Mouse (Mus musculus) stomach, embryonic 15.5 days (tissue): Measurements from ENCODE around the gene Gins3. TPM values are rescaled to one million over a fixed set of nuclear protein-coding genes. Genes with fewer than 3 reads are reported as not detected.
"Not testable (repeated sequence)": the region's sequence is repeated elsewhere in the genome, so short reads cannot be mapped to it uniquely, and the experiment has no call there.

ENCODE experiments used
- ATAC-seq: fragments of 200-750 bp; cut with Nextera tagmentation; 2 replicates; pipeline ENCODE4 v1.8.0; 2017; ENCODE audit warnings: low read depth, moderate number of reproducible peaks, moderate TSS enrichment; ENCODE audit not compliant: insufficient read depth, low FRiP score
- H3K27ac ChIP-seq: fragments of 300-500 bp; sonication (generic); 2 replicates; pipeline ENCODE4 v1.5.1; 2015; ENCODE audit warnings: mild to moderate bottlenecking, inconsistent platforms
- H3K27me3 ChIP-seq: fragments of 300-500 bp; sonication (generic); replicated peaks from 2 replicates; pipeline ENCODE4 v1.6.1; 2015; ENCODE audit warnings: inconsistent platforms
- H3K36me3 ChIP-seq: fragments of 300-500 bp; sonication (generic); 2 replicates; pipeline ENCODE4 v1.6.1; 2015; ENCODE audit warnings: inconsistent platforms
- H3K4me1 ChIP-seq: fragments of 300-500 bp; sonication (generic); 2 replicates; pipeline ENCODE4 v1.6.1; 2015; ENCODE audit warnings: inconsistent platforms
- H3K4me2 ChIP-seq: fragments of 300-500 bp; sonication (generic); 2 replicates; pipeline ENCODE4 v1.6.1; 2015; ENCODE audit warnings: mild to moderate bottlenecking, inconsistent platforms
- H3K4me3 ChIP-seq: fragments of 300-500 bp; sonication (generic); replicated peaks from 2 replicates; pipeline ENCODE4 v1.5.1; 2015; ENCODE audit warnings: inconsistent platforms
- H3K9ac ChIP-seq: fragments of 300-500 bp; sonication (generic); 2 replicates; pipeline ENCODE4 v1.6.1; 2015; ENCODE audit warnings: inconsistent platforms
- H3K9me3 ChIP-seq: fragments of 300-500 bp; sonication (generic); 2 replicates; pipeline ENCODE4 v1.6.1; 2016; ENCODE audit warnings: inconsistent platforms
- WGBS: fragments of 180-500 bp; shearing (Covaris S2); methylation state at CpG from one replicate; pipeline ENCODE4 v1.1.7; 2015; 5-methylcytosine and 5-hydroxymethylcytosine counted together
- polyA plus RNA-seq: library from polyadenylated mRNA; unstranded; fragments of >200 nt; fragmentation: Nextera tagmentation; extraction: Ambion mirVana; gene quantifications from 2 replicates; pipeline ENCODE4 v1.2.1, GENCODE M21; 2015

Gins3 gene
- polyA plus RNA-seq = 16.4 and 17.7 TPM in 2 replicates

DNA sequence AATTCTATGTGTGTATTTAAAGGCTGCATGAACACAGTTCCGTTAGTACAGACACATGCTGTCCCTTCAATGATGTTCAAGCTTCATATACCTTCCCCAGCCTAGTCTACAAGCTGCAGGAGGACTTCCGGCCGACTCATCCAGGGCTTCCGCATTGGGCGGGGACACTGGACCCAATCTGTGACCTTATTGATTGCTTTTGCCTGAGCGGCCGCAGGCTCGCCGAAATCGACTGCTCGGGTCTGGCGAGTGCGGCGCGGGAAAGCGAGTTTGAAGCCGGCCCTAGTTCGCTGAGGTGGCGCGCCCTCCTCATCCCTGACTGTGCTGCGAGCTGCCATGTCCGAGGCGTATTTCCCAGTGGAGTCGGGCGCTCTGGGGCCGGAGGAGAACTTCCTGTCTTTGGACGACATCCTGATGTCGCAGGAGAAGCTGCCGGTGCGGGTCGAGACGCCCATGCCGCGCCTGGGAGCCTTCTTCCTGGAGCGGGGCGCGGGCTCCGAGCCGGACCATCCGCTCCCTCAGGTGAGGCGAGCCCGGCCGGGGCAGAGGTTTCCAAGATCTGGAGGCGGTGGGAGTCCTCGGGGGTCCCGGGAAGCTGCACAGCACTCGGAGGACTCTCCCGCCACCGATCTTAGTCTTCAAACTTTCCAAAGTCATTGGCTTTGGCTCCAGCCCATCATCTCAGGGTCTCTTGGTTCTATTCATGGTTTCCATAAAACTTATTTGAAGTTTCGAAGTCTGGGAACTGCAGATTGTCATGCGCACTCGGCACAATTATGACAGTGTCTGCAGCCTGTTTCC, at the start of gene Gins3:
Gins3 (plus strand) TSS at position 192 of the 801 bp plus-strand sequence.
- Histone ChIP-seq H3K36me3 (no peaks in the 10 kb centered on the region), H3K27me3 (0 out of 2 replicates have a peak, but pooled peaks cover 3% of the 10 kb centered on the region), H3K4me1 (peaks cover 8% of the 10 kb centered on the region; the same call in 1 of the 2 replicates), H3K4me3 (peak within 1 kb of the TSS; percentile 89), H3K9ac (peak within 1 kb of the TSS; percentile 60), H3K4me2 (peak within 1 kb of the TSS; percentile 78), H3K27ac (no peak within 1 kb of the TSS), H3K9me3 (no peaks in the 10 kb centered on the region)
- WGBS = under 1% methylated on average over 52 of the region's 52 CpGs
- ATAC-seq = peak; percentile 93

DNA sequence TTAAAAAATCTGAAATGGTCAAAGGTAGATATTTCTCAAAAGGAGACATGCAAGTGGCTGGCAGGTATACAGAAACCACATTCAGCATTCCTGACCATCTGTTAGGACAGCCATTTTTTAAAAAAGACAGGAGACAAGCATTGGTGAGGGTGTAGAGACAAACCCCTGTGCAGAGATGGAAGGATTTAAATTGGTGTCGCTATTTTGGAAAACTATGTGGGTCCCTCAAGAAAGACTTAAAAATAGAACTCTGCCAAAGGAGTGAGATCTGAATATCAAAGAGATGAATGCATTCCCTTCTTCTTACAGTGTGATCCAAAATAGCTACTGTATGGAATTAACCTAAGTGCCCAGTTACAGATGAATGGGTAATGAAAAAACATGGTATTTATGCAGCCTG, 45.9 kb upstream of the Gins3 start:
- Histone ChIP-seq H3K27me3 (no peaks in the 10 kb centered on the region), H3K9ac (no peak overlapping the region), H3K4me3 (no peak overlapping the region), H3K27ac (no peak overlapping the region), H3K4me1 (no peaks in the 10 kb centered on the region), H3K9me3 (no peaks in the 10 kb centered on the region), H3K36me3 (no peaks in the 10 kb centered on the region), H3K4me2 (no peak overlapping the region)
- 78% methylated on average over 1 of the region's 1 CpGs for WGBS
- ATAC-seq = no peak

DNA sequence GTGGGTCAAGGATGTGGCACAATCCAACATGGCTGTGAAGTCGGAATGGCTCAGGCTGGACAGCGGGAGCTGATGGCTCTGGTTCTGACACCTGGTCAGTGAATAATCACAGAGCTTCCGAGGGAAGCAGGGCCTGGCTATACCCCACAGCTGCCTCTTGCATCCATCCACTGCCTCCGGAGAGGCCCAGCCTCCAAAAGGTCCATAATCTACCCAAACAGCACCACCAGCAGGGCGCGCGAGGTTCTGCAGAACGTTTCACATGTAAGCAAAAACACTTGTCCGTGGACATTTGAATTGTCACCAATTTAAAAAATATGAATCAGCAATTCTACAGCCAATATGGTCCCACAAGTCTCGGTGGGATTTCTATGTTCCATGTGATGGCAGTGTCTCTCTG, 44.0 kb upstream of the Gins3 start:
- Histone ChIP-seq H3K27ac (no peak overlapping the region), H3K4me1 (no peaks in the 10 kb centered on the region), H3K36me3 (no peaks in the 10 kb centered on the region), H3K9me3 (no peaks in the 10 kb centered on the region), H3K4me2 (no peak overlapping the region), H3K27me3 (no peaks in the 10 kb centered on the region), H3K9ac (no peak overlapping the region), H3K4me3 (no peak overlapping the region)
- 62% methylated on average over 10 of the region's 10 CpGs for WGBS
- no peak for ATAC-seq

DNA sequence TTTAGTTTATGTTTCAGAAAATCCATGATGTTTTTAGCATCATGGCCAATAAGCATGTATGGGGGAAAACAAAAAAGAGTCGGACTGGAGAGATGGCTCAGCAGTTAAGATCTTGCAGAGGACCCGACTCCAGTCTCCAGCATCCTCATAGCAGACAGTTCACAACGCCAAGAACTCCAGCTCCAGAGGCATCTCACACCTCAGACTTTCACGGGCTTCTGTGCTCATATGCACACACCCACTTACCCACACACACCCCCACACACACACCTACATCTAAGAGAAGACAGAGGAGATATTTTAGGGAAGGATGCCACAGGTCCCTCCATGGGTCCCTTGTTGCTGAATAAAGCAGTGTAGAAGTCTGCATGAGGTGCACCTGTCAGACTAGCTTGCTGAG, 42.7 kb upstream of the Gins3 start:
- Histone ChIP-seq H3K27me3 (no peaks in the 10 kb centered on the region), H3K4me1 (no peaks in the 10 kb centered on the region), H3K4me3 (no peak overlapping the region), H3K9ac (no peak overlapping the region), H3K9me3 (no peaks in the 10 kb centered on the region), H3K27ac (no peak overlapping the region), H3K4me2 (no peak overlapping the region), H3K36me3 (no peaks in the 10 kb centered on the region)
- WGBS = 76% methylated on average over 4 of the region's 4 CpGs
- ATAC-seq = no peak

DNA sequence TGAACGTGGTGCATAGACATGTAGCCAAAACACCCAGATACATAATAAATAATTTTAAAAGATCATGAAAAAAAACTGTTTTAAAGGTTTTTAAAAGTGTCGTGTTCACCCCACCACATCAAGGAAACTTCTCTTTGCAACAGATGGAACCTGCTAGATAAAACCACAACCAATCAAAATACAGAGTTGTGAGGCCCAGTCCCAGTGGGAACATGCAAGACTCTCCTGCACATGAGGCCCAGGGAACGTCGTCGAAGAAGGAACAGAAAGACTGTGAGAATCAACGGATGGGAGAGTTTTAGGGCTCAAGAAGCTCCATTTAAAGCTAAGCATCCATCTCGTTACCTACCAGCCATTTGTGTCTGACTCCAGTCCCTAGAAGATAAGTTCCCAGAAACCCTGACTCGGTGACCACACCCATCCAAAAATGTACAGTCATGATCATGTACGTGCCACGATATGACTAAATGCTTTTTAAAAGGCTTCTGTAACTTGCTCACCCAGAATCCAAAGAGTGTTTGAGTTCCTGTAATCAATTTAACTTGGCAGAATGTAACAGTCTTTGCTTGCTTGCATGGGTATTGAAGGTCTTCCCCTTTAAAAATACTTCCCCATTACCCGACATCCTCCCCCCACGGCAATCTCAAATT, 41.0 kb upstream of the Gins3 start:
- no peak overlapping the region for H3K27ac ChIP-seq
- H3K9ac ChIP-seq = no peak overlapping the region
- H3K9me3 ChIP-seq = no peaks in the 10 kb centered on the region
- no peaks in the 10 kb centered on the region for H3K27me3 ChIP-seq
- 74% methylated on average over 12 of the region's 12 CpGs for WGBS
- H3K36me3 ChIP-seq = no peaks in the 10 kb centered on the region
- no peak for ATAC-seq
- H3K4me1 ChIP-seq = no peaks in the 10 kb centered on the region
- no peak overlapping the region for H3K4me3 ChIP-seq
- no peak overlapping the region for H3K4me2 ChIP-seq

DNA sequence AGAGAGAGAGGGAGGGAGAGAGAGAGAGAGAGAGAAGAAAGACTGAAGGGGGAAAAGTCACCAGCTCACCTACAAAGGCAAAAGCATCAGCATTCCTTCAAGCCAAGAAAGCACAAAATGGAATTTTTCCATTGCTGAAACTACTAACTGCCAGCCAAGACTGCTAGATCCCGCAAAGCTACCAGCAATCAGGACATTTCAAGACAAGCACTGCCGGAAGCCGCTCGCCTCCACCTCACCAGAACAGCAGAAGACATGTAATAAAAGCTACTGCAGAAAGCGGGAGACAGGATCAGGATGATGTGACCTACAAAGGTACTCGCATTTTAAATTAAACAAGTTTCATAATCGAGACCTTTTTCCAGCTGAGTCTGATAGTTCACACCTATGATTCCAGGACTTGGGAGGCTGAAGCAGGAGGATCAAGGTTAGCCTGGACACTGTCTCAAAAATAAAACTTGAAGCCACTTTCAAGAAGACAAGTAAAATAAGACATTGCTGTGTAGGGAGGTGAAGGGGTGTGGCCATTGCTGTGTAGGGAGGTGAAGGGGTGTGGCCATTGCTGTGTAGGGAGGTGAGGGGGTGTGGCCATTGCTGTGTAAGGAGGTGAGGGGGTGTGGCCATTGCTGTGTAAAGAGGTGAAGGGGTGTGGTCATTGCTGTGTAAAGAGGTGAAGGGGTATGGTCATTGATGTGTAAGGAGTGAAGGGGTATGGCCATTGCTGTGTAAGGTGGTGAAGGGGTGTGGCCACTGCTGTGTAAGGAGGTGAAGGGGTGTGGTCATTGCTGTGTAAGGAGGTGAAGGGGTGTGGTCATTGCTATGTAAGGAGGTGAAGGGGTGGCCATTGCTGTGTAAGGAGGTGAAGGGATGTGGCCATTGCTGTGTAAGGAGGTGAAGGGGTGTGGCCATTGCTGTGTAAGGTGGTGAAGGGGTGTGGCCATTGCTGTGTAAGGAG, 39.5 kb upstream of the Gins3 start:
- Histone ChIP-seq H3K4me1 (no peaks in the 10 kb centered on the region), H3K4me3 (no peak overlapping the region), H3K36me3 (no peaks in the 10 kb centered on the region), H3K9me3 (no peaks in the 10 kb centered on the region), H3K9ac (no peak overlapping the region), H3K4me2 (no peak overlapping the region), H3K27me3 (no peaks in the 10 kb centered on the region), H3K27ac (no peak overlapping the region)
- no peak for ATAC-seq
- 88% methylated on average over 7 of the region's 7 CpGs for WGBS

DNA sequence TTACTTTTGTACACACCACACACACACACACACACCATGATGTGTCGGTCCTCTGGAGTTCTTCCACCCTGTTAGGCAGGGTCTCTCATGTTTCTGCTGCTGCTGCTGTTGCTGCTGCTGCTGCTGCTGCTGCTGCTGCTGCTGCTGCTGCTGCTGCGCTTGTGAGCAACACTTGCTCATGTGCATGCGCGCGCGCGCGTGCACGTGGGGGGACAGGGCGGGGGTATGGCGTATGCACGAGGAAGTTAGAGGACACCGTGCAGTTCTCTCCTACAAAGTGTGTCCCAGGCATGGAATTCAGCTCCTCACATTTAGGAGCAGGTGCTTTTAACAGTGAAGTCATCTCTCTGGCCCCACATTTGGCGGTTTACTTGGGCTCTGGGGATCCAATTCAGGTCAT, 38.1 kb upstream of the Gins3 start:
- 83% methylated on average over 14 of the region's 14 CpGs for WGBS
- Histone ChIP-seq H3K27ac (no peak overlapping the region), H3K9me3 (no peaks in the 10 kb centered on the region), H3K4me3 (no peak overlapping the region), H3K27me3 (no peaks in the 10 kb centered on the region), H3K9ac (no peak overlapping the region), H3K4me1 (no peaks in the 10 kb centered on the region), H3K36me3 (no peaks in the 10 kb centered on the region), H3K4me2 (no peak overlapping the region)
- ATAC-seq = no peak

DNA sequence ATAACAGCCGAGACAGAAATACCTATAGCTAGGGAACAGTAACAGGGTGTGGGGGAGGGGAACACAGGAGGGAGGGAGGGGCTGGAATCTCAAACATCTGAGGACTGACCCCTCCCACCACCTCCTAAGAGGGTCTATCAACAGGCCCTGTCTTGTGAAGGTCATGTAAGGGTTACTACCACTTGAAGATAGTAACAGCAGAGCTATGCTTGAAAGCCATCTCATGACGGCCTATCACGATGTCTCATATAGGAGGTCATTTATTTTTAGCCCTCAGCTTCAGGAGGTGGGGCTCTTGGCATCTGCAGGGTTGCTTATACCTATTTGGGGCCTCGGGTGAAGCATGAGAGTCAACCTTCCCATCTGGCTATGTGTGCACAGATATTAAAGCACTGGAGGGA, 36.4 kb upstream of the Gins3 start:
- Histone ChIP-seq H3K4me1 (no peaks in the 10 kb centered on the region), H3K36me3 (no peaks in the 10 kb centered on the region), H3K27me3 (no peaks in the 10 kb centered on the region), H3K27ac (no peak overlapping the region), H3K9ac (no peak overlapping the region), H3K9me3 (no peaks in the 10 kb centered on the region), H3K4me2 (no peak overlapping the region), H3K4me3 (no peak overlapping the region)
- ATAC-seq = no peak
- 22% methylated on average over 4 of the region's 4 CpGs for WGBS

DNA sequence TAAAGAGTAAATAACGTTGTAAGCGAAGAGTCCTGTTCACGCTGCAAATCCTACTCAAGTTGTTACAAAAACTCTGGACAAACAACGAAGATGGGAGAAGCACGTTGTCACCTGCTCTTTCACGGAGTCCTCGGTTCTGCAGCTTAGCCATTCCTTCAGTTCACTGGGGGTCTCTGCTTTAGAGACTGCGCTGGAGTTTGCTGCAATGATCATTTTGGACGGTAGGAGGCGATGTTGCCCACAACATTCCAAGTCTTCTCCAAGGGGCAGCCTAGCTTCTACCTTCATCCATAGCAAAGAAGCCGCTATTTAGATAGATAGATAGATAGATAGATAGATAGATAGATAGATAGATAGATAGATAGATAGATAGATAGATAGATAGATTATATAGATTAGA, 33.4 kb upstream of the Gins3 start:
- no peak overlapping the region for H3K27ac ChIP-seq
- H3K9ac ChIP-seq = no peak overlapping the region
- H3K4me1 ChIP-seq = no peaks in the 10 kb centered on the region
- ATAC-seq = no peak
- H3K27me3 ChIP-seq = no peaks in the 10 kb centered on the region
- WGBS = 9% methylated on average over 11 of the region's 11 CpGs
- peak overlapping the region; percentile 11; the same call in 1 of the 2 replicates for H3K4me2 ChIP-seq
- no peaks in the 10 kb centered on the region for H3K36me3 ChIP-seq
- no peaks in the 10 kb centered on the region for H3K9me3 ChIP-seq
- no peak overlapping the region for H3K4me3 ChIP-seq

DNA sequence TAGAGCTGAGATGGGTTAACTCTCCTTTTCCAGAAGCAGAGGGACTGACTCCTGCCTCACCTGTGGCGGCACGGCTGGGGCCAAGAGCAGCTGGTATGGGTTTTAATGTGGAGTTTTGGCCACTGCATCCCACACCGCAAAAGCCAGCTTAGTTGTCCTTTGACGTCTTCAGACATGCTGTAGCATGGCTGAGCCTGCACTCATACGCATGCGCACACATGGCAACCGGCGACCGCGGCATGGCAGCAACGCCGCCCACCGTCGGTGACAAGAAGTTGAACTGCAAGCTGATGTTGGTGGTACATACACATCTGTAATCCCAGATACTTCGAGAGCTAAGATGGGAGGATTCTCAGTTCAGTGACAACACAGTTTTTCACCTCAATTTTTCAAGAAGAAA, 31.9 kb upstream of the Gins3 start:
- Histone ChIP-seq H3K4me2 (no peak overlapping the region), H3K9ac (no peak overlapping the region), H3K9me3 (no peaks in the 10 kb centered on the region), H3K36me3 (no peaks in the 10 kb centered on the region), H3K4me3 (no peak overlapping the region), H3K27ac (no peak overlapping the region), H3K27me3 (no peaks in the 10 kb centered on the region), H3K4me1 (no peaks in the 10 kb centered on the region)
- ATAC-seq = no peak
- WGBS = 71% methylated on average over 15 of the region's 15 CpGs

DNA sequence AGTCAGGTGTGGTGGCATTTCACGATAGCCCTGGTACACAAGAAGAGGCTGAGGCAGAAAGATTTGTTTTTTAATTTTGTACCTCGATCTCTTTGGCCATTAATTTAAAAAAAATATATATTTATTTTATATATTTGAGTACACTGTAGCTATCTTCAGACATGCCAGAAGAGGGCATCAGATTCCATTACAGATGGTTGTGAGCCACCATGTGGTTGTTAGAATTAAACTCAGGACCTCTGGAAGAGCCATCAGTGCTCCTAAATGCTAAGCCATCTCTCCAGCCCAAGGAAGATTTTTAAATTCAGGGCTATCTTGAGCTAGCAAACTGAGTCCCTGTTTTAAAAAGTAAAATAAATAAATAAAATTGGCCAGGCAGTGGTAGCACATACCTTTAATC, 31.1 kb upstream of the Gins3 start:
- no peak overlapping the region for H3K27ac ChIP-seq
- H3K36me3 ChIP-seq = no peaks in the 10 kb centered on the region
- H3K4me2 ChIP-seq = no peak overlapping the region
- no peak for ATAC-seq
- no peaks in the 10 kb centered on the region for H3K4me1 ChIP-seq
- H3K9ac ChIP-seq = no peak overlapping the region
- H3K9me3 ChIP-seq = no peaks in the 10 kb centered on the region
- no peak overlapping the region for H3K4me3 ChIP-seq
- no peaks in the 10 kb centered on the region for H3K27me3 ChIP-seq
- WGBS = 64% methylated on average over 2 of the region's 2 CpGs

DNA sequence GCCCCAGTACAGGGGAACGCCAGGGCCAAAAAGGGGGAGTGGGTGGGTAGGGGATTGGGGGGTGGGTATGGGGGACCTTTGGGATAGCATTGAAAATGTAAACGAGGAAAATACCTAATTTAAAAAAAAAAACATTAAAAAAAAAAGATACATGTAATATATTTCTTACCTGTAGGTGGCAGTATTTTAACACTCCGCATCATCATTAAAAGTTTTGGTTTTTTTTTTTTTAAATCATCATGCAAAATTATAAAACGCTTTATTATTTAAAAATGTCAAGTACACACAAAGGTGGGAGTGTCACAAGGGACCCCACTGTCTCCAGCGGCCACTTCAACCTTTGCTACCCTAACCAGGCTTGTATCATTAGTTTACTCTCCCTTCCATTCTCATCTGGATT, 26.7 kb upstream of the Gins3 start:
- H3K9me3 ChIP-seq, H3K4me1 ChIP-seq, H3K4me2 ChIP-seq, H3K27me3 ChIP-seq, H3K9ac ChIP-seq, ATAC-seq, H3K4me3 ChIP-seq, H3K27ac ChIP-seq, H3K36me3 ChIP-seq: not testable (repeated sequence)
- 22% methylated on average over 4 of the region's 5 CpGs for WGBS
